Mouse (Mus musculus) thymus, adult 2 months (tissue): ENCODE measurements around the gene Fam19a5. TPM values are rescaled to one million over a fixed set of nuclear protein-coding genes. Genes with fewer than 3 reads are reported as not detected.

ENCODE experiments used
- DNase-seq: peaks from one replicate; pipeline ENCODE4 v3.0.0; 2021
- H3K27ac ChIP-seq: fragments of 200-500 bp; 2 replicates; pipeline ENCODE4 v1.5.1; 2012; ENCODE audit warnings: low read length, control low read depth; ENCODE audit not compliant: control insufficient read depth, insufficient read depth
- H3K27me3 ChIP-seq: fragments of 200-500 bp; 2 replicates; pipeline ENCODE4 v1.6.1; 2012; ENCODE audit warnings: mild to moderate bottlenecking, low read length, moderate library complexity, mixed read lengths; ENCODE audit not compliant: control insufficient read depth, insufficient read depth
- H3K36me3 ChIP-seq: fragments of 200-500 bp; 2 replicates; pipeline ENCODE4 v1.6.1; 2012; ENCODE audit warnings: mild to moderate bottlenecking, low read length, moderate library complexity; ENCODE audit not compliant: control insufficient read depth, insufficient read depth
- H3K4me1 ChIP-seq: fragments of 200-500 bp; replicated peaks from 2 replicates; pipeline ENCODE4 v1.6.1; 2012; ENCODE audit warnings: low read length; ENCODE audit not compliant: control insufficient read depth, insufficient read depth
- H3K4me3 ChIP-seq: fragments of 200-500 bp; 2 replicates; pipeline ENCODE4 v1.5.1; 2012; ENCODE audit warnings: mild to moderate bottlenecking, low read length, control low read depth, moderate library complexity; ENCODE audit not compliant: control insufficient read depth, insufficient read depth
- CTCF ChIP-seq: fragments of 200-500 bp; IDR thresholded peaks from 2 replicates; pipeline ENCODE4 v1.5.1; 2012; ENCODE audit warnings: mild to moderate bottlenecking, control low read depth, low read length, moderate library complexity, borderline replicate concordance; ENCODE audit not compliant: control insufficient read depth, poor library complexity, insufficient read depth; ENCODE audit errors: extremely low read depth
- POLR2A ChIP-seq: fragments of 200-500 bp; IDR thresholded peaks from 2 replicates; pipeline ENCODE4 v1.6.1; 2012; ENCODE audit warnings: mild to moderate bottlenecking, low read length, control low read depth, moderate library complexity; ENCODE audit not compliant: control insufficient read depth, poor library complexity, insufficient read depth; ENCODE audit errors: extremely low read depth
- WGBS: fragments of 180-500 bp; shearing (Covaris S2); methylation state at CpG from one replicate; pipeline ENCODE4 v1.1.7; 2018; 5-methylcytosine and 5-hydroxymethylcytosine counted together
- polyA plus RNA-seq: library from polyadenylated mRNA; depleted of rRNA; stranded (reverse); fragments of >200 nt; gene quantifications from 2 replicates; pipeline ENCODE4 v1.2.3, GENCODE M21; 2012

Gene Fam19a5
- polyA plus RNA-seq, 1 experiment, result 1.1 TPM

GRCm38 (mm10) chr15:87555811-87556210, 11.7 kb downstream of the Fam19a5 start:
- Histone ChIP-seq H3K36me3 (no peaks in the 10 kb centered on the region), H3K4me1 (no peaks in the 10 kb centered on the region), H3K4me3 (no peak overlapping the region), H3K27me3 (no peaks in the 10 kb centered on the region), H3K27ac (no peak overlapping the region)
- WGBS, result 71% methylated on average over 9 of the region's 9 CpGs
- no peak for DNase-seq
- no peak for TF ChIP-seq POLR2A
- no peak for TF ChIP-seq CTCF

- no peak overlapping the region for H3K4me3 ChIP-seq
- 95% methylated on average over 5 of the region's 5 CpGs for WGBS
- no peaks in the 10 kb centered on the region for H3K36me3 ChIP-seq
- TF ChIP-seq CTCF (no peak), POLR2A (no peak)
- DNase-seq, result no peak
- no peaks in the 10 kb centered on the region for H3K4me1 ChIP-seq
- H3K27me3 ChIP-seq, result no peaks in the 10 kb centered on the region
- H3K27ac ChIP-seq, result no peak overlapping the region
Observed at GRCm38 (mm10) chr15:87564331-87564730, 20.2 kb downstream of the Fam19a5 start.

GRCm38 (mm10) chr15:87566040-87566929, 22.2 kb downstream of the Fam19a5 start:
- no peak overlapping the region for H3K4me3 ChIP-seq
- no peaks in the 10 kb centered on the region for H3K4me1 ChIP-seq
- 88% methylated on average over 11 of the region's 11 CpGs for WGBS
- TF ChIP-seq POLR2A (no peak), CTCF (no peak)
- H3K36me3 ChIP-seq, result no peaks in the 10 kb centered on the region
- no peak for DNase-seq
- H3K27ac ChIP-seq, result no peak overlapping the region
- H3K27me3 ChIP-seq, result no peaks in the 10 kb centered on the region

GRCm38 (mm10) chr15:87570182-87570581, 26.1 kb downstream of the Fam19a5 start:
- no peak for DNase-seq
- Histone ChIP-seq H3K4me1 (no peaks in the 10 kb centered on the region), H3K36me3 (no peaks in the 10 kb centered on the region), H3K27me3 (no peaks in the 10 kb centered on the region), H3K27ac (no peak overlapping the region), H3K4me3 (no peak overlapping the region)
- no peak for TF ChIP-seq POLR2A
- no peak for TF ChIP-seq CTCF
- 89% methylated on average over 11 of the region's 11 CpGs for WGBS

GRCm38 (mm10) chr15:87579861-87580260, 35.8 kb downstream of the Fam19a5 start:
- Histone ChIP-seq H3K27ac (no peak overlapping the region), H3K36me3 (no peaks in the 10 kb centered on the region), H3K4me3 (no peak overlapping the region), H3K4me1 (no peaks in the 10 kb centered on the region), H3K27me3 (no peaks in the 10 kb centered on the region)
- WGBS, result 87% methylated on average over 5 of the region's 5 CpGs
- DNase-seq, result no peak
- no peak for TF ChIP-seq CTCF
- no peak for TF ChIP-seq POLR2A

GRCm38 (mm10) chr15:87583921-87584621, 40.0 kb downstream of the Fam19a5 start:
- DNase-seq, result no peak
- Histone ChIP-seq H3K4me3 (no peak overlapping the region), H3K27ac (no peak overlapping the region), H3K36me3 (no peaks in the 10 kb centered on the region), H3K4me1 (no peaks in the 10 kb centered on the region), H3K27me3 (no peaks in the 10 kb centered on the region)
- TF ChIP-seq POLR2A (no peak), CTCF (no peak)
- 91% methylated on average over 26 of the region's 26 CpGs for WGBS
